In the genomic region with DNA sequence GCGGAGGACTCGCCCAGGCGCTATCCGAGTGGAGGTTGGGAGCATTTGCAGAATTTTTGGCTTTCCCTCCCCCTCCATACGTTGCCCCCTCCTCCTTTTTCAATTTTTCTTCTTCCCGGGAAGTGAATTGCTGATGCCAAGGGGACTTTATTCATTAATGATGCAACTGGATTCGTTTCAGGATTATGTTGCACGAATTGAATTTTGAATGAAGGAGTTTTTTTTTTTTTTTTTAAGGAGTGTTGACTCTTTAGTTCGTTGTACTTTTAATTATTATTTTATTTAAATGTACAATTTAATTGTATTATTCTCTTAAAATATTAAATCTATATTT, we compare ENCODE assay signal across 9 mouse cellular contexts. TPM values are rescaled to one million over a fixed set of nuclear protein-coding genes. Genes with fewer than 3 reads are reported as not detected.
A peak's percentile ranks its signal among the peaks of the same experiment; 100 is the strongest.
DNase-seq lines count a peak whose midpoint lies in the region; ATAC-seq and TF ChIP-seq lines count a peak whose summit lies in the region.
"Had no signal": no experiment of that assay in that cellular context is flagged by ENCODE, and none has a peak within 500 bp of the region (broad histone marks: within the 10 kb centered on the region; RNA-seq: fewer than 3 reads in every experiment).

No protein-coding gene starts in this region.

- DNase-seq in kidney, adult 11 months: no peak
- no peak for DNase-seq in natural killer cell, adult 2 months (ENCODE audit: low spot score in 2 of 2)
- no peak for DNase-seq in urinary bladder, postnatal 10 days (ENCODE audit: low spot score)
- DNase-seq in adrenal gland, postnatal 10 days: no peak

- TF ChIP-seq POLR2A in bone marrow macrophage, adult 2 months (IDR thresholded peaks at IDR 0.05; ENCODE audit: borderline replicate concordance, low read depth, low read length): no peak

- H3K27ac ChIP-seq in kidney, embryonic 14.5 days (ENCODE audit: low read depth, low read length): peak overlapping the region; percentile 93
- H3K27ac ChIP-seq in bone marrow macrophage, adult 2 months (ENCODE audit: insufficient read depth, low read depth, low read length): no peak overlapping the region
- peak overlapping the region; percentile 96 for H3K27ac ChIP-seq in hindbrain, embryonic 13.5 days
- peak overlapping the region; percentile 97 for H3K27ac ChIP-seq in midbrain, embryonic 13.5 days

- H3K27me3 ChIP-seq in kidney, embryonic 14.5 days (ENCODE audit: control insufficient read depth, insufficient read depth, low read length): no peaks in the 10 kb centered on the region
- H3K27me3 ChIP-seq in hindbrain, embryonic 13.5 days: no peaks in the 10 kb centered on the region
- H3K27me3 ChIP-seq in midbrain, embryonic 13.5 days: no peaks in the 10 kb centered on the region
- H3K27me3 ChIP-seq: Patski had no signal

- H3K9me3 ChIP-seq in kidney, embryonic 14.5 days (ENCODE audit: control insufficient read depth, low read length): no peaks in the 10 kb centered on the region
- H3K9me3 ChIP-seq in hindbrain, embryonic 13.5 days: no peaks in the 10 kb centered on the region
- no peaks in the 10 kb centered on the region for H3K9me3 ChIP-seq in midbrain, embryonic 13.5 days

- under 1% methylated on average over 9 of the region's 9 CpGs for WGBS in kidney, embryonic 14.5 days
- WGBS in hindbrain, embryonic 13.5 days: under 1% methylated on average over 9 of the region's 9 CpGs
- 0% methylated on average over 9 of the region's 9 CpGs for WGBS in midbrain, embryonic 13.5 days

- peaks cover 15% of the 10 kb centered on the region for H3K4me1 ChIP-seq in kidney, embryonic 14.5 days (ENCODE audit: control insufficient read depth, insufficient read depth, low read length)
- H3K4me1 ChIP-seq in bone marrow macrophage, adult 2 months (ENCODE audit: control insufficient read depth, insufficient read depth, low read length): no peaks in the 10 kb centered on the region
- peaks cover 38% of the 10 kb centered on the region for H3K4me1 ChIP-seq in hindbrain, embryonic 13.5 days (replicated peaks)
- H3K4me1 ChIP-seq in midbrain, embryonic 13.5 days (replicated peaks): peaks cover 39% of the 10 kb centered on the region

- H3K9ac ChIP-seq in kidney, embryonic 14.5 days (ENCODE audit: low read depth, low read length): peak overlapping the region; percentile 95
- H3K9ac ChIP-seq in hindbrain, embryonic 13.5 days: peak overlapping the region; percentile 93
- peak overlapping the region; percentile 94 for H3K9ac ChIP-seq in midbrain, embryonic 13.5 days (replicated peaks)

- no peak for ATAC-seq in kidney, embryonic 14.5 days (ENCODE audit: low FRiP score, low TSS enrichment)
- ATAC-seq in hindbrain, embryonic 13.5 days (ENCODE audit: low FRiP score): no peak
- no peak for ATAC-seq in midbrain, embryonic 13.5 days

- peak overlapping the region; percentile 82 for H3K4me2 ChIP-seq in kidney, embryonic 14.5 days (replicated peaks; ENCODE audit: low read depth, low read length)
- peak overlapping the region; percentile 84 for H3K4me2 ChIP-seq in hindbrain, embryonic 13.5 days
- H3K4me2 ChIP-seq in midbrain, embryonic 13.5 days (replicated peaks): peak overlapping the region; percentile 65

- H3K4me3 ChIP-seq in kidney, embryonic 14.5 days (ENCODE audit: low read length): peak overlapping the region; percentile 85
- H3K4me3 ChIP-seq in bone marrow macrophage, adult 2 months (ENCODE audit: insufficient read depth, low read length): peak overlapping the region; percentile 76
- peak overlapping the region; percentile 79 for H3K4me3 ChIP-seq in hindbrain, embryonic 13.5 days
- peak overlapping the region; percentile 77 for H3K4me3 ChIP-seq in midbrain, embryonic 13.5 days (replicated peaks)

- TF ChIP-seq CTCF in bone marrow macrophage, adult 2 months (IDR thresholded peaks at IDR 0.05; ENCODE audit: low read depth, low read length): no peak

- no peaks in the 10 kb centered on the region for H3K36me3 ChIP-seq in kidney, embryonic 14.5 days (ENCODE audit: control insufficient read depth, insufficient read depth, low read length)
- no peaks in the 10 kb centered on the region for H3K36me3 ChIP-seq in hindbrain, embryonic 13.5 days
- no peaks in the 10 kb centered on the region for H3K36me3 ChIP-seq in midbrain, embryonic 13.5 days

RNA-seq across cellular contexts. Expression of gene Cdc42bpa, which starts 0.2 kb away (rescaled TPM):
- polyA plus RNA-seq in kidney, embryonic 14.5 days (2014; fragmentation: Nextera tagmentation; extraction: Ambion mirVana): 15.2 and 19.7 TPM in 2 replicates
- 2.0 and 2.6 TPM in 2 replicates for polyA plus RNA-seq in bone marrow macrophage, adult 2 months (2012; ENCODE audit: insufficient read depth, insufficient read length, missing spikeins)
- polyA plus RNA-seq in hindbrain, embryonic 13.5 days (2015; fragmentation: Nextera tagmentation; extraction: Ambion mirVana): 23.5 and 26.0 TPM in 2 replicates
- 20.8 and 25.5 TPM in 2 replicates for polyA plus RNA-seq in midbrain, embryonic 13.5 days (2015; fragmentation: Nextera tagmentation; extraction: Ambion mirVana)
- 10 to 100 TPM; 35.6 to 50.3 TPM for total RNA-seq in adrenal gland, postnatal 10 days (2021)
